Comparison of ENCODE assay signal across 9 mouse cellular contexts in genomic region chr7:142918641-142919628, GRCm38 (mm10). TPM values are rescaled to one million over a fixed set of nuclear protein-coding genes. Genes with fewer than 3 reads are reported as not detected.
DNase-seq lines count a peak whose midpoint lies in the region; ATAC-seq and TF ChIP-seq lines count a peak whose summit lies in the region.
"Had no signal": no experiment of that assay in that cellular context is flagged by ENCODE, and none has a peak within 500 bp of the region (broad histone marks: within the 10 kb centered on the region; RNA-seq: fewer than 3 reads in every experiment).

No protein-coding gene starts in this region.

- H3K4me1 ChIP-seq in ES-Bruce4 (ENCODE audit: control insufficient read depth, insufficient read depth, low read length), result peaks cover 5% of the 10 kb centered on the region
- no peaks in the 10 kb centered on the region for H3K4me1 ChIP-seq in forebrain, embryonic 14.5 days (ENCODE audit: control insufficient read depth, insufficient read depth, low read length)
- H3K4me1 ChIP-seq in olfactory bulb, adult 2 months (ENCODE audit: control insufficient read depth, insufficient read depth, low read length), result peaks cover 8% of the 10 kb centered on the region
- no peaks in the 10 kb centered on the region for H3K4me1 ChIP-seq in thymus, adult 2 months (replicated peaks; ENCODE audit: control insufficient read depth, insufficient read depth, low read length)

- H3K27me3 ChIP-seq in ES-Bruce4 (ENCODE audit: control insufficient read depth, insufficient read depth, low read length, poor library complexity, severe bottlenecking), result no peaks in the 10 kb centered on the region
- H3K27me3 ChIP-seq in forebrain, embryonic 14.5 days (replicated peaks; ENCODE audit: control insufficient read depth, insufficient read depth, low read length), result no peaks in the 10 kb centered on the region
- no peaks in the 10 kb centered on the region for H3K27me3 ChIP-seq in thymus, adult 2 months (ENCODE audit: control insufficient read depth, insufficient read depth, low read length)

- peak; percentile 57; the same call in 1 of the 2 replicates for ATAC-seq in cerebellum, adult (ENCODE audit: insufficient number of reproducible peaks, low FRiP score, low TSS enrichment)
- peak; percentile 75 for ATAC-seq in forebrain, embryonic 14.5 days

- no peaks in the 10 kb centered on the region for H3K9me3 ChIP-seq in ES-Bruce4 (replicated peaks; ENCODE audit: control insufficient read depth, insufficient read depth, low read length, poor library complexity, severe bottlenecking)
- H3K9me3 ChIP-seq in forebrain, embryonic 14.5 days (replicated peaks; ENCODE audit: control insufficient read depth, low read length), result no peaks in the 10 kb centered on the region

- H3K36me3 ChIP-seq in ES-Bruce4 (ENCODE audit: control insufficient read depth, insufficient read depth, low read length, poor library complexity, severe bottlenecking), result no peaks in the 10 kb centered on the region
- H3K36me3 ChIP-seq in forebrain, embryonic 14.5 days (ENCODE audit: control insufficient read depth, insufficient read depth, low read length), result no peaks in the 10 kb centered on the region
- H3K36me3 ChIP-seq in thymus, adult 2 months (ENCODE audit: control insufficient read depth, insufficient read depth, low read length), result no peaks in the 10 kb centered on the region

- peak; percentile 74 for DNase-seq in forebrain, embryonic 14.5 days (ENCODE audit: low spot score)
- DNase-seq in heart, postnatal 14 days, result peak; percentile 81 to 88
- DNase-seq in layer of hippocampus, adult 11-12 months (ENCODE audit: low spot score), result peak; percentile 87
- peak; percentile 66 to 73 for DNase-seq in lung, adult 18-20 months
- peak; percentile 86 for DNase-seq in thymus, adult 2 months

- peak; percentile 100 for TF ChIP-seq CTCF in ES-Bruce4 (IDR thresholded peaks at IDR 0.05; ENCODE audit: low read depth, low read length)
- TF ChIP-seq CTCF in olfactory bulb, adult 2 months (IDR thresholded peaks at IDR 0.05; ENCODE audit: insufficient read depth, low read depth, low read length), result peak; percentile 100
- peak; percentile 98 for TF ChIP-seq CTCF in thymus, adult 2 months (IDR thresholded peaks at IDR 0.05; ENCODE audit: borderline replicate concordance, control insufficient read depth, extremely low read depth, insufficient read depth, low read length, poor library complexity)

- no peak overlapping the region for H3K4me2 ChIP-seq in forebrain, embryonic 14.5 days (ENCODE audit: low read length)

- TF ChIP-seq EP300 in ES-Bruce4 (IDR thresholded peaks at IDR 0.05; ENCODE audit: insufficient read depth, low read depth, low read length), result peak; percentile 33; the same call in 1 of the 2 replicates

- TF ChIP-seq POLR2A in ES-Bruce4 (IDR thresholded peaks at IDR 0.05; ENCODE audit: insufficient read depth, low read length), result no peak
- TF ChIP-seq POLR2A in olfactory bulb, adult 2 months (IDR thresholded peaks at IDR 0.05; ENCODE audit: insufficient read depth, low read depth, low read length), result no peak
- TF ChIP-seq POLR2A in thymus, adult 2 months (IDR thresholded peaks at IDR 0.05; ENCODE audit: control insufficient read depth, extremely low read depth, insufficient read depth, low read length, poor library complexity), result no peak

- H3K4me3 ChIP-seq in ES-Bruce4 (ENCODE audit: low read depth, low read length), result no peak overlapping the region
- H3K4me3 ChIP-seq in forebrain, embryonic 14.5 days (ENCODE audit: low read depth, low read length), result no peak overlapping the region
- no peak overlapping the region for H3K4me3 ChIP-seq in olfactory bulb, adult 2 months (ENCODE audit: insufficient read depth, low read depth, low read length)
- no peak overlapping the region for H3K4me3 ChIP-seq in thymus, adult 2 months (ENCODE audit: control insufficient read depth, insufficient read depth, low read length)

- no peak overlapping the region for H3K27ac ChIP-seq in ES-Bruce4 (ENCODE audit: insufficient read depth, low read length)
- no peak overlapping the region for H3K27ac ChIP-seq in forebrain, embryonic 14.5 days (ENCODE audit: low read depth, low read length)
- H3K27ac ChIP-seq in olfactory bulb, adult 2 months (ENCODE audit: insufficient read depth, low read depth, low read length), result no peak overlapping the region
- no peak overlapping the region for H3K27ac ChIP-seq in thymus, adult 2 months (ENCODE audit: control insufficient read depth, insufficient read depth, low read length)
- H3K27ac ChIP-seq: macrophage had no signal

- no peak overlapping the region for H3K9ac ChIP-seq in ES-Bruce4 (ENCODE audit: low read depth, poor library complexity, severe bottlenecking)
- no peak overlapping the region for H3K9ac ChIP-seq in forebrain, embryonic 14.5 days (ENCODE audit: low read length)

- intact Hi-C loops in heart, postnatal 14 days (cut with DNase I), result loop anchor here (1.0 to 2.0 kb wide), 2 partner anchors 25 to 168 kb away; no protein-coding TSS in a partner anchor

- 25% methylated on average over 8 of the region's 8 CpGs for WGBS in forebrain, embryonic 14.5 days
- WGBS in olfactory bulb, adult 2 months, result 35% methylated on average over 8 of the region's 8 CpGs
- WGBS in thymus, adult 2 months, result 42% methylated on average over 8 of the region's 8 CpGs

RNA-seq across cellular contexts. Expression of gene Th, which starts 12.0 kb away (rescaled TPM):
- not detected in 2 replicates for polyA plus RNA-seq in ES-Bruce4 (2011; ENCODE audit: insufficient read depth, insufficient read length, low read depth, missing spikeins)
- 7.9 and 8.2 TPM in 2 replicates for polyA plus RNA-seq in forebrain, embryonic 14.5 days (2014; fragmentation: Nextera tagmentation; extraction: Ambion mirVana)
- total RNA-seq in heart, postnatal 14 days (2021), result not detected
- not detected in 2 replicates for polyA plus RNA-seq in olfactory bulb, adult 2 months (2012; ENCODE audit: insufficient read depth, insufficient read length, low replicate concordance, missing spikeins)
- polyA plus RNA-seq in thymus, adult 2 months (2012; rRNA removed), result 0.55 and 0.59 TPM in 2 replicates
- polyA plus RNA-seq: macrophage had no signal

RNA-seq across cellular contexts. Expression of gene Ascl2, which starts 50.1 kb away (rescaled TPM):
- polyA plus RNA-seq in ES-Bruce4 (2011; ENCODE audit: insufficient read depth, insufficient read length, low read depth, missing spikeins), result 1.9 and 2.2 TPM in 2 replicates
- polyA plus RNA-seq in forebrain, embryonic 14.5 days (2014; fragmentation: Nextera tagmentation; extraction: Ambion mirVana), result 0.26 and 0.32 TPM in 2 replicates
- under 1 TPM in 1 of 2 experiments, not detected in 1; 0.12 TPM for total RNA-seq in heart, postnatal 14 days (2021)
- polyA plus RNA-seq in olfactory bulb, adult 2 months (2012; ENCODE audit: insufficient read depth, insufficient read length, low replicate concordance, missing spikeins), result not detected in 2 replicates
- polyA plus RNA-seq in thymus, adult 2 months (2012; rRNA removed), result 1.1 and 1.5 TPM in 2 replicates
